Mouse (Mus musculus): ENCODE measurements around the gene Tcf15.

The Tcf15 gene

DNA sequence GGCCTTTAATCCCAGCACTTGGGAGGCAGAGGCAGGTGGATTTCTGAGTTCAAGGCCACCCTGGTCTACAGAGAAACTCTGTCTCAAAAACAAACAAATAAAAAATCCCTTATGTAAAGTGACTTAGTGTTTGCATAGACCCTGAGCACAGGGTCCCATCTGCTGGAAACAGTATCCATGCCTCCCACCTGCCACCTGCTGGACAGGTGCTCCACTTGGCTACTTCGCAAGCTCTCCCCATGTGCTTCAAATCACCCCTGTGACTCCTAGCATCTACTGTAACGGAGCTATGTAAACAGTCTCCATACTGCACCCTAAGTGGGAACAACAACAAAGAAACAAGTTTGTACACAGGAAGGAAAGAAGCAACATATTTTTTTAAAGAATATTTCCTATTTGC lies 14.8 kb upstream of the Tcf15 start:
- DNase-seq: no peak

GRCm38 (mm10) chr2:152129778-152130177 lies 13.6 kb upstream of the Tcf15 start:
- DNase-seq: no peak

GRCm38 (mm10) chr2:152132016-152132415 lies 11.3 kb upstream of the Tcf15 start:
- no peak for DNase-seq

DNA sequence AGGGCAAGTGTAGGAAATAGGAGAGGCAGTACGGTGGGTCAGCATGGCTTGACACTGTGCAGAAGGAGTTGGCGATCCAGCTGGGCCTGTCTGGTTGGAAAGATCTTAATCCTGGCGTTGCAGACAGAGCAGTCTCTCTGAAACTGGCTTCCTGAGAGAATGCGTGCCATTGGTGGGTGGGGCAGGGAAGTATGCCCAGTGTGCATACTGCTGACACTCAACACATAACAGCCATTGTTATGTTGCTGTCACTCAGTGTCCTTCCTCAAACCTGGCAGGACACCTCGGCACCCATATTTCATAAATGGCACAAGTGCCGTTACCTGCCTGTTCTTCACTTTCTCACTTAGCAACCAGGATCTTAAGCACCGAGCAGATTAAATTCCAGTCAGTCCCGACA lies 10.7 kb upstream of the Tcf15 start:
- DNase-seq: no peak

GRCm38 (mm10) chr2:152139191-152139987 lies 4.0 kb upstream of the Tcf15 start:
- DNase-seq: no peak

DNA sequence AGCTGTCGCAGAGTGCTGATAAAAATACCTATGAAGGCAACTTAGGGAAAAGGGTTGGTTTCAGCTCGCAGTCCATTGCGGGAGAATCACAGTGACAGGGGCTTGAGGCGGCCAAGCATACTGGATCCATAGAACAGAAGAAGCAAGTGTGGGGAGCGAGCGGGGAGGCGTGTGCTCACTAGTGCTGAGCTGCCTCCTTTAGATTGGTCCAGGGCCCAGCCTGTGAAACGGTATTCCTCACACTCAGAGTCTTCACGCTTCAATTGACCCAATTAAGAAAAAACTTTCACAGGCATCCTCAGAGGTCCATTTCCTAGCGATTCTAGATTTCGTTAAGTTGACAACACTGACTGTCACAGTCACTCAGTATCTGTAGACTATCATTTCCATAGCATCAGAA lies 2.4 kb upstream of the Tcf15 start:
- DNase-seq: no peak

GRCm38 (mm10) chr2:152141491-152141890 lies 1.9 kb upstream of the Tcf15 start:
- no peak for DNase-seq

DNA sequence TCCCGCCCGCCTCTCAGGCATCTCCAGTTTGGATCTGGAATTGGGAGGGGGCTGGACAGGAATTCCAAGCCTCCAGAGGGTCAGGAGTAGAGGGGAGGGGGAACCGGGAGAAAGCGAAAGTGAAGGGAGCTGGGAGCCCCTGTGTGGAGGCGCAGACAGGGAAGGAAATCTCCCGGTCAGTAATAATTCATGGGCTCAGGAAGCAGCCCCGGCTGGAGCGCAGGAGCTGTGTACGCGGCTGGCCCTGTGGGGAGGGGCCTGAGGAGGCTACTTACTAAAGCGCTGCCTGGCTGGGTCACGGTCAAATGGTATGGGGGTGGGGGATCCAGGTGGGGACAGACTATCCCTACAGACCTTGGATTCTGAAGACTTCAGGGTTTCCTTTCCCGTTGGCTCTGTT lies 1.3 kb upstream of the Tcf15 start:
- no peak for DNase-seq

- DNase-seq: no peak
Measured at GRCm38 (mm10) chr2:152142571-152142970, 790 bp upstream of the Tcf15 start.

- no peak for DNase-seq
Measured at GRCm38 (mm10) chr2:152144158-152144450, 743 bp downstream of the Tcf15 start.

DNA sequence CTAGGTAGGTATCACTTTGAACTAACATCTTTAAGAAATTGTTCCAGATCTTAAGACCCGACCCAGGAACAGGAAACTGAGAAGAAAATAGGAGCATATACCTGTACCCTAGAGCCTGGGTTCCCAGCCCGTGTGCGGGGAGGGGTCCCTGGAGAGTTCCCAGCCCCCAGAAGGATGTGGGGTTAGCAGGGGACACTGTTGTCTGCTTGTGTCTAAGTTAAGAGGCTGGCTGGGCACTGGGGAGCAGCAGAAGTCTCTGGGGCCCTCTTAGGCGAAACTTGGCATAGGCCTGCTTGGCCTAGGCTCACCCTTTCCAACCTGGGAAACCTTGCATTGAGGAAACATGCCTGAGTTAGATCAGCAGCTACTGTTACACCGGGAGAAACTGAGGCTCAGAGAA lies 1.1 kb downstream of the Tcf15 start:
- DNase-seq: no peak

DNA sequence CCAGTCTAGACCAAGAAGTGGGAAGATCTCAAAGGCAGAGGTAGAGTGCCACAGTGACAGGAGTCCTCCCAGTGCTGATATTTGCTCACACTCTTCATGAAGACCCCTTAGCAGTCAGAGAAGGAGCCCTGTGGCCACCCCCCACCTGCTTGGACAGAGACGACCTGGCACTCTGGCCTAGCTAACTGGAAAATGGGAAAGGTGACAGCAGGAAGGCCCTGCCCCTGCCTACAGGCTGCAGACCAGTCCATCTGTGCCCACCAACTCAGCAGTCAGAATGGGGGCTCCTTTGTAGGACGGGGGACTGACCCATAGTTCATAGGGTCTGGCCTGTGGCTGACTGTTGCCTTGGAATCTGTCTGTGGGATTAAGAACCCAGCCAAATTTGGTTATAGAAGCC lies 2.4 kb downstream of the Tcf15 start:
- no peak for DNase-seq

DNA sequence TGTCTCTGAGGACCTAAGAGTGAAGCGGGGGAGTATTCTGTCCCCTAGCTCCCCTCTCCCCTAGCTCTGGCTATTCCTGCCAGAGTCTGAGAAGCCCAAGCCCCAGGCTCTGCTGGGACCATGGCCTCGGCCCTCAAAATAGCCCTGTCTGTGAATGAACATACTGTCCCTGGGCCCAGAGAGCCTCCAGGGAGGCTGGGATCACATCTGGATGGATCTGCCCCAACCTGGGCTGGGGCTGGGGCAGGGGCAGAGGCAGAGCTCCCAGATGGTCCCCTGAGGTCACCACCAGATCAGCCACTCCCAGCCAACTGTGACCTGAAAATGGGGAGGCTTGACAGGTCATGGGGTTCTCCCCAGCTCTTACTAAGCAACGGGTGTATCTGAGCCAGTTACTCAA lies 3.7 kb downstream of the Tcf15 start:
- DNase-seq: no peak

GRCm38 (mm10) chr2:152148675-152149074 lies 5.3 kb downstream of the Tcf15 start:
- no peak for DNase-seq

GRCm38 (mm10) chr2:152149891-152150290 lies 6.5 kb downstream of the Tcf15 start:
- no peak for DNase-seq

- DNase-seq: no peak
Measured at GRCm38 (mm10) chr2:152150373-152150772, 7.0 kb downstream of the Tcf15 start.

- no peak for DNase-seq
Measured at GRCm38 (mm10) chr2:152153361-152153760, 10.0 kb downstream of the Tcf15 start.

GRCm38 (mm10) chr2:152155414-152156208 lies 12.2 kb downstream of the Tcf15 start:
- no peak for DNase-seq

DNA sequence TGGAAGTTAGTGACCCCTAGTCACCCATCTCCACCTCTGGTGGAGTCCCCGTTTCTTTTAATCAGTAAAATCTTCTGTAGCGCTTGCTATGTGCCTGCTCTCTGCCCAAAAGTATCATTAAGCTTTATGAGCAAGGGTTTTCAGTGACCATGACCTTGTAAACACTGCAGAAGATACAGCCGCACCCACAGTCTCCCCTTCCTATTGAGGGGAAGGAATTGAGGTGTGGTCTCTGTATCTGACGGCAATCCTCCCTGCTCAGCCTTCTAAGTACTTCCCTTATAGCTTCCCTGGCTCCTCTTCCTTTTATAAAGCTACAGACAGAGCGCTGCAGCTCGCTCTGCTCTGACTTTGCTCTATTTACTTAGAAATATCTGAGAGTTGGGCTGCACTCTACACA lies 13.1 kb downstream of the Tcf15 start:
- no peak for DNase-seq

DNA sequence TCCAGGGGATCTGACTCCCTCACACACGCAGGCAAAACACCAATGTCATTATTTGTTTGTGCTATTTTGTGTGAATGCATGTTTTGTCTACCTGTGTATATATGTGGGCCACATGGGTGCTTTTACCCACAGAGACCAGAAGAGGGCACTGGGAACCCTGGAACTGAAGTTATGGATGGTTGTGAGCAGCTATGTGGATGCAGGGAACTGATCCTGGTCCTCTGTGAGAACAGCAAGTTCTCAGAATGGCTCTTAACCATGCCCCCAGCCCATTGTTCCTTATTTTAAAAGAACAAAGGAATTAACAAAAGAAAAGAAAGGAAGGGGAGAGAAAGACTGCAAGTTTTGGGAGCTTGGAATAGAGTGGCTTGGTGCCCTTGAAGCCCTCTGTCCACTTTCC lies 16.1 kb downstream of the Tcf15 start:
- DNase-seq: no peak

DNA sequence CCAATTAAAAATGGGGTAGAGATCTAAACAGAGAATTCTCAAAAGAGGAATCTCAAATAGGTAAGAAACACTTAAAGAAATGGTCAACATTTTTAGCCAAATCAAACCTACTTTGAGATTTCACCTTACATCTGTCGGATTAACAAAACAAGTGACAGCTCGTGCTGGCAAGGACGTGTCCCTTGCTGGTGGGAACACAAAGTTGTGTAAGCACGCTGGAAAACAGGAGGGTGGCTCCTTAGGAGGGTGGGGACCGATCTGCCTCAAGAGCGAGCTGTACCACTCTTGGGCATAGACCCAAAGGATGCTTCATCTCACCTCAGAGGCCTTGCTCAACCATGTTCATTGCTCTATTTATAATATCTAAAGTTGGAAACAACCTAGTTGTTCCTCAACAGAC lies 22.9 kb downstream of the Tcf15 start:
- DNase-seq: no peak

DNA sequence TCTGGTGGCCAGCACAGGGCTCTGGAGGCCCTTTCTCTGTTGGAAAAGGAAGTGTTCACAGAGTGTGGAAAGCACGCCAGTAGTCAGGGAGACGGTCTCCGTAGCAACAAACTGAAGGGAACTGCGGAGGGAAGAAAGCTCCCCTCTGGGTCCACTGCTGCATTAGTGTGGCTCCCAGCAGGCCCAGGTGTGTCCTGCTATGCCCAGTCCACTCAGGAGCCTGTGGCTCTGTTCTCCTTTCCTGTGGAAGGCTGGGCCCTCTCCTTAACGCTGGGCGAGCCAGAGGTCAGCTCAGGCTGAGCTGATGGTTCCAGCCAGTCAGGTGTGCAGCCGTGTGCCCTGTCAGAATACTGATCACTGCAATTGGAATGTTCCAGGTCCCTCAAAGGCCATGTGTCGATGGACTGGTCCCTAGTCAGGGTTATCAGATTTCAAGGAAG lies 24.5 kb downstream of the Tcf15 start:
- no peak for DNase-seq

DNA sequence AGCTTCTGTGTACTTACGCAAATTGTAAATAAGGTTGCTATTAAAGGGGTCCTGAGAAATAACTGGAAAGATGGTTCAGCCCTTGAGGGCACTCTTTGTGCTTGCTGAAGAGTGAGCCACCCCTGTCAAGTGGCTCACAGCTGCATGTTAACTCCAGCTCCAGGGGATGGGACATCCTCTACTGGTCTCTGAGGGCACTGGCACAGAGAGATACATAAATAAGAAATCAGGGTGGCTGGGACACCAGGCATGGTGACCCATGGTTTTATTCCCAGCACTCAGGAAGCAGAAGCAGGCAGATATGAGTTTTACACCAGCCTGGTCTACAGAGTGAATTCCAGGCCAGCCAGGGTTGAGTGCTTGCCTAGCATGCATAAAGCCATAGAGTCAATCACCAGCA lies 26.0 kb downstream of the Tcf15 start:
- DNase-seq: no peak

- no peak for DNase-seq
Measured at GRCm38 (mm10) chr2:152174861-152175260, 31.5 kb downstream of the Tcf15 start.

GRCm38 (mm10) chr2:152176659-152177058 lies 33.3 kb downstream of the Tcf15 start:
- no peak for DNase-seq
